Mouse (Mus musculus) layer of hippocampus, adult 18-20 months (tissue): ENCODE measurements around the gene Adcy1. TPM values are rescaled to one million over a fixed set of nuclear protein-coding genes. Genes with fewer than 3 reads are reported as not detected.
A peak's percentile ranks its signal among the peaks of the same experiment; 100 is the strongest.

Source experiments
- DNase-seq, 2 experiments: peaks; one replicate each; pipeline ENCODE4 v3.0.0; 2022; ENCODE audit warnings: low spot score in 2 of 2
- long read RNA-seq: library from polyadenylated mRNA; stranded (forward); transcript quantifications from one replicate; pipeline ENCODE4 v2.0.0, GENCODE M21; 2021
- total RNA-seq, 2 experiments: library from RNA; stranded (reverse); gene quantifications; 2 replicates each; pipeline ENCODE4 v1.2.3; 2021

The Adcy1 gene
- 100 to 1,000 TPM; 359 to 377 TPM for total RNA-seq
- long read RNA-seq, full-length matches to known transcripts, result 57 of 258 reads
- long read RNA-seq, partial matches to known transcripts, result 22 of 258 reads
- long read RNA-seq, other reads (novel, unspliced or antisense), result 179 of 258 reads

GRCm38 (mm10) chr11:7063001-7063584 is at the start of gene Adcy1:
Gene Adcy1, plus strand, starts transcription at chr11:7063489.
- peak in 1 of 2 experiments; percentile 62 for DNase-seq

GRCm38 (mm10) chr11:7016907-7017306 is 46.4 kb upstream of the Adcy1 start:
- DNase-seq, result peak; percentile 77 to 90

- DNase-seq, result no peak
Observed at GRCm38 (mm10) chr11:7018078-7018477, 45.2 kb upstream of the Adcy1 start.

- no peak for DNase-seq
Observed at GRCm38 (mm10) chr11:7019006-7019525, 44.2 kb upstream of the Adcy1 start.

- no peak for DNase-seq
Observed at GRCm38 (mm10) chr11:7033063-7033462, 30.2 kb upstream of the Adcy1 start.

- no peak for DNase-seq
Observed at GRCm38 (mm10) chr11:7039722-7040121, 23.6 kb upstream of the Adcy1 start.

GRCm38 (mm10) chr11:7040801-7041200 is 22.5 kb upstream of the Adcy1 start:
- no peak for DNase-seq

GRCm38 (mm10) chr11:7047176-7047575 is 16.1 kb upstream of the Adcy1 start:
- DNase-seq, result no peak

- DNase-seq, result no peak
Observed at GRCm38 (mm10) chr11:7047584-7047983, 15.7 kb upstream of the Adcy1 start.

GRCm38 (mm10) chr11:7053710-7054109 is 9.6 kb upstream of the Adcy1 start:
- DNase-seq, result no peak

- DNase-seq, result no peak
Observed at GRCm38 (mm10) chr11:7054662-7055265, 8.5 kb upstream of the Adcy1 start.

- peak in 1 of 2 experiments; percentile 80 for DNase-seq
Observed at GRCm38 (mm10) chr11:7055455-7056017, 7.8 kb upstream of the Adcy1 start.

- DNase-seq, result no peak
Observed at GRCm38 (mm10) chr11:7056121-7056520, 7.2 kb upstream of the Adcy1 start.

GRCm38 (mm10) chr11:7057781-7058180 is 5.5 kb upstream of the Adcy1 start:
- DNase-seq, result no peak

GRCm38 (mm10) chr11:7061961-7062360 is 1.3 kb upstream of the Adcy1 start:
- DNase-seq, result no peak

- DNase-seq, result no peak
Observed at GRCm38 (mm10) chr11:7062566-7062965, 723 bp upstream of the Adcy1 start.

GRCm38 (mm10) chr11:7063681-7064267 is 485 bp downstream of the Adcy1 start:
- peak in 1 of 2 experiments; percentile 33 for DNase-seq

GRCm38 (mm10) chr11:7064484-7065185 is 1.3 kb downstream of the Adcy1 start:
- peak in 1 of 2 experiments; percentile 39 for DNase-seq

- DNase-seq, result peak in 1 of 2 experiments; percentile 41
Observed at GRCm38 (mm10) chr11:7065388-7065787, 2.1 kb downstream of the Adcy1 start.

GRCm38 (mm10) chr11:7065876-7066275 is 2.6 kb downstream of the Adcy1 start:
- DNase-seq, result no peak

GRCm38 (mm10) chr11:7067263-7067662 is 4.0 kb downstream of the Adcy1 start:
- no peak for DNase-seq
